Mouse (Mus musculus) left cerebral cortex, adult 11 months (tissue): ENCODE results near the gene Crtc2.

Source experiments
- DNase-seq: peaks from one replicate; pipeline ENCODE4 v3.0.0; 2022; ENCODE audit warnings: low spot score

The Crtc2 gene

DNA sequence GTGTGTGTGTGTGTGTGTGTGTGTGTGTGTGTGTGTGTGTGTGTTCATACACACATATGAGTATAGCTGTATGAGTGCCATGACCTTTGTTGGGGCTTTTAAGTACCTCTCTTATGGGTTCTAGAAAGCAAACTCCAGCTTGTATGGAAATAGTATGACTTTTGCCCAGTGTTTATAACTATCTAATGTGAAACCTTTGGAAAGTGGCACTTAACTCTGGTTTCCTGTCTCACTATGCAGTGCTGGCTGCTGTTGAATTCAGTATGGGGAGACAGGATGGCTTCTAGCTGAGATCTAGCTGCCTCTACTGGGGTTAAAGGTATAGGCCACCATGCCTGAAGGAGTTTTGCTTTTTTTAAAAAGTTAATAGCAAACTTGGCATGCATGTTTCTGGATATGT is 55.6 kb downstream of the Crtc2 start:
- no peak for DNase-seq

DNA sequence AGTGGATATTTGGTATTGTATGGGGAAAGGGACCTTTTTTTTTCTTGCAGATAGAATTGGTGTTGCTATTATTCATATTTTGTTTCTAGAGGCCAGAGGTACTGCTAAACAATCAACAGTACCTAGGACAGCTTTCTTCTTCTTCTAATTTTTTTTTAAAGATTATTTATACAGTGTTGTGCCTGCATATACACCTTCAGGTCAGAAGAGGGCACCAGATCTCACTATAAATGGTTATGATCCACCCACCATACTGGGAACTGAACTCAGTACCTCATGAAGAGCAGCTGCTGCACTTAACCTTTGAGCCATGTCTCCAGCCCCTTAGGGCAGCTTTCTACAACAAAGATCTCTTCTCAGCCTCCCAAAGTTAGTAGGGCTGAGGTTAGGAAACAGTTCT is 59.4 kb downstream of the Crtc2 start:
- DNase-seq = no peak
